Mouse (Mus musculus) hematopoietic multipotent progenitor cell, adult 10-12 weeks (in vitro differentiated cells): ENCODE data around the gene Foxi2. TPM values are rescaled to one million over a fixed set of nuclear protein-coding genes. Genes with fewer than 3 reads are reported as not detected.

Experiments used
- polyA plus RNA-seq: library from polyadenylated mRNA; stranded (reverse); fragments of >175 nt; gene quantifications from 2 replicates; pipeline ENCODE4 v1.2.3, GENCODE M21; 2012; ENCODE audit warnings: low replicate concordance

The Foxi2 gene
- polyA plus RNA-seq, result not detected in 2 replicates

GRCm38 (mm10) chr7:135410237-135410965 is at the start of gene Foxi2:
Gene Foxi2, plus strand, starts transcription at chr7:135410308.

Other genes starting within 250 kb of the Foxi2 start
- not detected in 2 replicates for gene Nps, start 151.6 kb upstream of the Foxi2 start, polyA plus RNA-seq
- not detected in 2 replicates for gene Clrn3, start 118.3 kb downstream of the Foxi2 start, polyA plus RNA-seq
- 6.9 and 7.5 TPM in 2 replicates for gene Ptpre, start 127.2 kb downstream of the Foxi2 start, polyA plus RNA-seq